ENCODE assay signal across 19 mouse cellular contexts in the genomic region with DNA sequence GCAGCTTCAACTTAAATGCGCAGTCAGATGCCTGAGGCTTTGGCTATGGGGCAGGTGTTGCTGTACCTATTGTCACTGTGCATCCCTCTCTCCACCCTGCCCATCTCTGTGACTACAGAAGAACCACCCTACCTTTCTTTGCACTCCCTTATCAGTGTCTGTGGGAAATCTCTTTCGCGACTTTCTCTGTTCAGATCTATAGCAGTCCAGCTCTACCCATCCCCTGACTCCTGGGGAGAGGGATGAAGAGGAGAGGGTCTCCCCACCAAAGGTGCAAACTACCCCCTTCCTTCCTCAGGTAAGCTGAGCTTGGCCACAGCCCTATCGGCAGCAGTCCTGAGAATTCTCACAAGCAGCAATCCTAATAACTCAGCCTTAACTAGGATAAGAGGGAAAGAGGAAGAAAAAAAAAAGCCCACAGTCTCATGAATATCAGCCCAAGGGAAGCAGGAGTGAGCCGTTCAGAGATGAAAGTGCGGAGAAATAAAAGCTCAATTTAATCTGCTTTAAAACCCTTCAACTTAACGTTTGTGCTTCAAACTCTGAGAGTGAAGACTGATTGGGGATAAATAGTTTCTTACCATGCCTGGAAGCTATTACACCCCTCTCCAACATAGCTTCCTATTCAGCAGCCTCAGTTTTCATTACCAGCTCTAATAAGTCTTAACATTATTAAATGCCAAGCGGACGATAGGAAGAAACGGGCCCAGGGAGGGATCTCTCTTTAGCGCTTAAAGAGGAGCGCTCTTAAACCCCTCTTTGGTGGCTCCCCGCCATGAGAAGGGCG. TPM values are rescaled to one million over a fixed set of nuclear protein-coding genes. Genes with fewer than 3 reads are reported as not detected.
A peak's percentile ranks its signal among the peaks of the same experiment; 100 is the strongest.
DNase-seq lines count a peak whose midpoint lies in the region; ATAC-seq and TF ChIP-seq lines count a peak whose summit lies in the region.
"Had no signal": no experiment of that assay in that cellular context is flagged by ENCODE, and none has a peak within 500 bp of the region (broad histone marks: within the 10 kb centered on the region; RNA-seq: fewer than 3 reads in every experiment).

No protein-coding gene starts in this region.

- no peaks in the 10 kb centered on the region for H3K9me3 ChIP-seq in midbrain, embryonic 10.5 days (replicated peaks)
- no peaks in the 10 kb centered on the region for H3K9me3 ChIP-seq in neural tube, embryonic 11.5 days (ENCODE audit: control insufficient read depth, low read length)
- H3K9me3 ChIP-seq: heart, embryonic 15.5 days had no signal

- H3K27ac ChIP-seq in gastrocnemius, adult 2 months: no peak overlapping the region
- 0 out of 2 replicates have a peak overlapping the region, but pooled peaks have one; percentile 89 for H3K27ac ChIP-seq in midbrain, embryonic 10.5 days (replicated peaks)
- H3K27ac ChIP-seq in neural tube, embryonic 11.5 days (ENCODE audit: low read depth, low read length): no peak overlapping the region
- H3K27ac ChIP-seq: heart, embryonic 15.5 days had no signal

- peaks cover 100% of the 10 kb centered on the region for H3K4me1 ChIP-seq in midbrain, embryonic 10.5 days
- H3K4me1 ChIP-seq in neural tube, embryonic 11.5 days (ENCODE audit: control insufficient read depth, insufficient read depth, low read length): peaks cover 56% of the 10 kb centered on the region

- H3K4me3 ChIP-seq in gastrocnemius, adult 2 months: peak overlapping the region; percentile 69
- H3K4me3 ChIP-seq in midbrain, embryonic 10.5 days: peak overlapping the region; percentile 53
- H3K4me3 ChIP-seq in neural tube, embryonic 11.5 days (ENCODE audit: low read depth, low read length): no peak overlapping the region
- H3K4me3 ChIP-seq: heart, embryonic 15.5 days had no signal

- intact Hi-C loops in gastrocnemius, adult 2 months (cut with DNase I): no loop called here
- intact Hi-C loops in gastrocnemius, postnatal 36 days (cut with DNase I): no loop called here
- intact Hi-C loops in heart, postnatal 36 days (cut with DNase I): no loop called here

- no peak for DNase-seq in gastrocnemius, adult 2 months
- DNase-seq in gastrocnemius, postnatal 36 days: no peak
- DNase-seq in brain, embryonic 14.5 days (ENCODE audit: low read depth): peak; percentile 51
- DNase-seq in midbrain, embryonic 10.5 days (ENCODE audit: low spot score): peak; percentile 26
- DNase-seq in neural tube, embryonic 11.5 days (ENCODE audit: low spot score): no peak
- DNase-seq in urinary bladder, postnatal 10 days (ENCODE audit: low spot score): no peak
- no peak for DNase-seq in heart, postnatal 36 days
- DNase-seq: adrenal gland, postnatal 14 days; cerebellum, adult 2 months; heart, adult 18-20 months; kidney, adult 18-20 months; lung, adult 18-20 months; right cerebral cortex, postnatal 4 days; thymus, postnatal 25 days had no signal

- TF ChIP-seq POLR2A in brain, embryonic 14.5 days (IDR thresholded peaks at IDR 0.05; ENCODE audit: borderline replicate concordance, extremely low read depth, insufficient read depth, insufficient read length, poor library complexity, severe bottlenecking): no peak

- ATAC-seq in neural tube, embryonic 11.5 days (ENCODE audit: insufficient read depth, low FRiP score, low TSS enrichment): no peak

- WGBS in midbrain, embryonic 10.5 days: 2% methylated on average over 14 of the region's 14 CpGs
- WGBS in neural tube, embryonic 11.5 days: 4% methylated on average over 14 of the region's 14 CpGs

- peaks cover 22% of the 10 kb centered on the region for H3K36me3 ChIP-seq in midbrain, embryonic 10.5 days
- H3K36me3 ChIP-seq in neural tube, embryonic 11.5 days (ENCODE audit: control insufficient read depth, insufficient read depth, low read length): no peaks in the 10 kb centered on the region
- H3K36me3 ChIP-seq: heart, embryonic 15.5 days had no signal

- no peak overlapping the region for H3K9ac ChIP-seq in neural tube, embryonic 11.5 days (ENCODE audit: low read length)
- H3K9ac ChIP-seq: heart, embryonic 15.5 days had no signal

- no peak for TF ChIP-seq CTCF in gastrocnemius, adult 2 months (IDR thresholded peaks at IDR 0.05)
- TF ChIP-seq CTCF in brain, embryonic 14.5 days (IDR thresholded peaks at IDR 0.05; ENCODE audit: borderline replicate concordance, extremely low read depth, insufficient read depth, insufficient read length): no peak

- H3K4me2 ChIP-seq in neural tube, embryonic 11.5 days (ENCODE audit: low read depth): peak overlapping the region; percentile 66; the same call in 1 of the 2 replicates
- H3K4me2 ChIP-seq: heart, embryonic 15.5 days had no signal

- H3K27me3 ChIP-seq in midbrain, embryonic 10.5 days (ENCODE audit: low read depth, poor library complexity, severe bottlenecking): peaks cover 100% of the 10 kb centered on the region
- peaks cover 89% of the 10 kb centered on the region for H3K27me3 ChIP-seq in neural tube, embryonic 11.5 days (ENCODE audit: control insufficient read depth, insufficient read depth, low read length)

RNA-seq across cellular contexts. Expression of a gene that starts 7.8 kb away (rescaled TPM):
- total RNA-seq in gastrocnemius, adult 2 months (2021): 1 to 10 TPM; 1.8 to 1.9 TPM
- 1 to 10 TPM; 1.7 to 3.1 TPM for total RNA-seq in gastrocnemius, postnatal 36 days (2021)
- polyA plus RNA-seq in brain, embryonic 14.5 days (2012; rRNA removed): 6.8 and 12.2 TPM in 2 replicates
- 1.3 and 1.8 TPM in 2 replicates for polyA plus RNA-seq in midbrain, embryonic 10.5 days (2016; fragmentation: Nextera tagmentation; extraction: Ambion mirVana)
- polyA plus RNA-seq in neural tube, embryonic 11.5 days (2014; fragmentation: Nextera tagmentation; extraction: Ambion mirVana): 3.4 and 3.8 TPM in 2 replicates
- total RNA-seq in heart, postnatal 36 days (2021): not detected
- total RNA-seq: adrenal gland, postnatal 14 days; common myeloid progenitor, adult 5-6 weeks; heart, adult 18-20 months; layer of hippocampus, postnatal 25 days; left cerebral cortex, postnatal 25 days; liver, adult 2 months had no signal
- polyA plus RNA-seq: heart, embryonic 15.5 days; liver, adult 2 months had no signal

Comparison
In these comparisons a context has a peak if more than half of its experiments do, and no peak if none do; other contexts are left out.
1. DNase-seq: peak in brain, embryonic 14.5 days (single experiment) and midbrain, embryonic 10.5 days (single experiment); none in gastrocnemius, adult 2 months (single experiment), gastrocnemius, postnatal 36 days (0 of 2), neural tube, embryonic 11.5 days (single experiment), urinary bladder, postnatal 10 days (single experiment) and heart, postnatal 36 days (0 of 2).